Mouse (Mus musculus): ENCODE results near the gene Gm10643. TPM values are rescaled to one million over a fixed set of nuclear protein-coding genes. Genes with fewer than 3 reads are reported as not detected.

Gm10643 gene
- total RNA-seq, 1 experiment: 1.7 TPM

- peaks cover 2 to 13% of the 10 kb centered on the region in 2 experiments; a peak in 3 of 4 replicates for H3K4me1 ChIP-seq (ENCODE audit: control insufficient read depth in 2 of 2, insufficient read depth in 2 of 2, low read length in 2 of 2, poor library complexity in 1 of 2)
- H3K4me3 ChIP-seq (ENCODE audit: insufficient read depth in 1 of 2, low read depth in 1 of 2, low read length in 2 of 2, poor library complexity in 1 of 2, severe bottlenecking in 1 of 2): peak overlapping the region; percentile 66 to 96
- TF ChIP-seq ZNF384 (IDR thresholded peaks at IDR 0.05; ENCODE audit: low read depth, low read length) (no peak), MAFK (IDR thresholded peaks at IDR 0.05; ENCODE audit: insufficient read depth, low read depth, low read length) (no peak), HCFC1 (IDR thresholded peaks at IDR 0.05; ENCODE audit: borderline replicate concordance, insufficient read depth, low read length) (no peak), ZC3H11A (IDR thresholded peaks at IDR 0.05; ENCODE audit: borderline replicate concordance, low read depth, low read length) (no peak), CHD2 (IDR thresholded peaks at IDR 0.05; ENCODE audit: low read depth, low read length) (no peak)
- H3K27ac ChIP-seq (ENCODE audit: insufficient read depth, low read depth, low read length, poor library complexity, severe bottlenecking): peak overlapping the region; percentile 91
- peak; percentile 70 for DNase-seq (ENCODE audit: low read depth, low spot score)
- H3K9me3 ChIP-seq (ENCODE audit: control insufficient read depth, insufficient read depth, low read depth, low read length): no peaks in the 10 kb centered on the region
- in situ Hi-C loops (cut with MboI; ENCODE audit: low sequenced_read_pairs in 2 of 2, unreplicated experiment in 2 of 2): no loop called here
- peak overlapping the region; percentile 74 for H3K9ac ChIP-seq (ENCODE audit: insufficient read depth, low read depth, low read length, poor library complexity, severe bottlenecking)
- peaks cover 14% of the 10 kb centered on the region; the same call in 1 of the 2 replicates for H3K36me3 ChIP-seq (ENCODE audit: control insufficient read depth, insufficient read depth, low read length, poor library complexity, severe bottlenecking)
Measured at GRCm38 (mm10) chr8:84104221-84104620, 39.3 kb upstream of the Gm10643 start.

DNA sequence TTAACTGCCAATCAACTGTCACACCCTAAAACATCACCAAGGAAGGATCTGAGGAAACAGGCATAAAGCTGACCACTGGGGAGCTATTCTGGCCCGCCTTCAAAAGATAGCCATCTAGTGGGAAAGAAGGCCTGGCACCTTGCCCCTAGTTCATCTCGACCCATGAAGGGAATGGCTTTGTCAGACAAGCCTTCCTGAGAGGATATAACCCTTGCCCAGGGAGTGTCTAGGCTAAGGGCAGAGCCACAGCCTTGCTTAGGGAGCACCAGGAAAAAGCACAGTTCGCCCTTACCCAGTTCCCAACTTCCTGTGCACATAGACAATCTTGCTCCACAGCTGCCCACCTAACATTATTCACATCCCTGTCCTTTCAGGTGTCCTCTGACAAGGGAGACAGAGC is 38.7 kb upstream of the Gm10643 start:
- 0 out of 2 replicates have a peak overlapping the region, but pooled peaks have one; percentile 74 for H3K9ac ChIP-seq (ENCODE audit: insufficient read depth, low read depth, low read length, poor library complexity, severe bottlenecking)

GRCm38 (mm10) chr8:84101476-84102270 is 36.7 kb upstream of the Gm10643 start:
- H3K4me3 ChIP-seq (ENCODE audit: insufficient read depth in 1 of 2, low read depth in 1 of 2, low read length in 2 of 2, poor library complexity in 1 of 2, severe bottlenecking in 1 of 2): no peak overlapping the region
- no peak for DNase-seq (ENCODE audit: low read depth, low spot score)
- no peak overlapping the region for H3K9ac ChIP-seq (ENCODE audit: insufficient read depth, low read depth, low read length, poor library complexity, severe bottlenecking)
- H3K4me1 ChIP-seq (ENCODE audit: control insufficient read depth in 2 of 2, insufficient read depth in 2 of 2, low read length in 2 of 2, poor library complexity in 1 of 2): peaks cover 2 to 13% of the 10 kb centered on the region in 2 experiments; a peak in 3 of 4 replicates
- H3K9me3 ChIP-seq (ENCODE audit: control insufficient read depth, insufficient read depth, low read depth, low read length): no peaks in the 10 kb centered on the region
- in situ Hi-C loops (cut with MboI; ENCODE audit: low sequenced_read_pairs in 2 of 2, unreplicated experiment in 2 of 2): no loop called here
- TF ChIP-seq ZNF384 (IDR thresholded peaks at IDR 0.05; ENCODE audit: low read depth, low read length) (no peak), ZC3H11A (IDR thresholded peaks at IDR 0.05; ENCODE audit: borderline replicate concordance, low read depth, low read length) (no peak), MAFK (IDR thresholded peaks at IDR 0.05; ENCODE audit: insufficient read depth, low read depth, low read length) (no peak), CHD2 (IDR thresholded peaks at IDR 0.05; ENCODE audit: low read depth, low read length) (no peak), HCFC1 (IDR thresholded peaks at IDR 0.05; ENCODE audit: borderline replicate concordance, insufficient read depth, low read length) (no peak)
- peaks cover 36% of the 10 kb centered on the region for H3K36me3 ChIP-seq (ENCODE audit: control insufficient read depth, insufficient read depth, low read length, poor library complexity, severe bottlenecking)
- H3K27ac ChIP-seq (ENCODE audit: insufficient read depth, low read depth, low read length, poor library complexity, severe bottlenecking): no peak overlapping the region

More for the DNA sequence above, 38.7 kb upstream of the Gm10643 start:
- in situ Hi-C loops (cut with MboI; ENCODE audit: low sequenced_read_pairs in 2 of 2, unreplicated experiment in 2 of 2): no loop called here
- H3K4me3 ChIP-seq (ENCODE audit: insufficient read depth in 1 of 2, low read depth in 1 of 2, low read length in 2 of 2, poor library complexity in 1 of 2, severe bottlenecking in 1 of 2): peak overlapping the region; percentile 66 to 96
- H3K4me1 ChIP-seq (ENCODE audit: control insufficient read depth in 2 of 2, insufficient read depth in 2 of 2, low read length in 2 of 2, poor library complexity in 1 of 2): peaks cover 2 to 13% of the 10 kb centered on the region in 2 experiments; a peak in 3 of 4 replicates
- no peaks in the 10 kb centered on the region for H3K9me3 ChIP-seq (ENCODE audit: control insufficient read depth, insufficient read depth, low read depth, low read length)
- TF ChIP-seq CHD2 (IDR thresholded peaks at IDR 0.05; ENCODE audit: low read depth, low read length): no peak
- TF ChIP-seq HCFC1 (IDR thresholded peaks at IDR 0.05; ENCODE audit: borderline replicate concordance, insufficient read depth, low read length): no peak
- TF ChIP-seq ZC3H11A (IDR thresholded peaks at IDR 0.05; ENCODE audit: borderline replicate concordance, low read depth, low read length): no peak
- TF ChIP-seq ZNF384 (IDR thresholded peaks at IDR 0.05; ENCODE audit: low read depth, low read length): no peak
- no peak for TF ChIP-seq MAFK (IDR thresholded peaks at IDR 0.05; ENCODE audit: insufficient read depth, low read depth, low read length)
- no peak for DNase-seq (ENCODE audit: low read depth, low spot score)
- peaks cover 17% of the 10 kb centered on the region for H3K36me3 ChIP-seq (ENCODE audit: control insufficient read depth, insufficient read depth, low read length, poor library complexity, severe bottlenecking)
- H3K27ac ChIP-seq (ENCODE audit: insufficient read depth, low read depth, low read length, poor library complexity, severe bottlenecking): no peak overlapping the region

DNA sequence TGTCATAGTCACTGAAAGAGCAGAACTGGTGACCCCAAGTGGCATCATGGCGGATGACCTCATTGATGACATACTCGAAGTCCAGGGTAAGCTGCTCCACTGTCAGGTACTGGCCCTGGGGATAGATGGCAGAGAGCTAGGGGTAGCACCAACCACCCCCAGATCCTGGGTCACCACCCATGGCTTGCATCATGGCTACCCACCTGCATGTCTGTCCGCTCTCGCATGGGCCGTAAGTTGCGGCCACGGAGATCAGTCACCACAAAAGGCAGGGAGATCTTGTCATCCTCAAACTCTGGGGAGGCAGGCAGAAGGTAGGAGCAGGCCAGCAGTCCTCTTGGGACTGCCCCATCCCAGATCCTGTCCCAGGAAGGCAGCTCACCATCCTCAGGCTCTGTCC is 33.4 kb upstream of the Gm10643 start:
- TF ChIP-seq MAFK (IDR thresholded peaks at IDR 0.05; ENCODE audit: insufficient read depth, low read depth, low read length) (no peak), HCFC1 (IDR thresholded peaks at IDR 0.05; ENCODE audit: borderline replicate concordance, insufficient read depth, low read length) (no peak), ZNF384 (IDR thresholded peaks at IDR 0.05; ENCODE audit: low read depth, low read length) (no peak), ZC3H11A (IDR thresholded peaks at IDR 0.05; ENCODE audit: borderline replicate concordance, low read depth, low read length) (no peak), CHD2 (IDR thresholded peaks at IDR 0.05; ENCODE audit: low read depth, low read length) (no peak)
- peaks cover 51% of the 10 kb centered on the region for H3K36me3 ChIP-seq (ENCODE audit: control insufficient read depth, insufficient read depth, low read length, poor library complexity, severe bottlenecking)
- no peak for DNase-seq (ENCODE audit: low read depth, low spot score)
- in situ Hi-C loops (cut with MboI; ENCODE audit: low sequenced_read_pairs in 2 of 2, unreplicated experiment in 2 of 2): no loop called here
- no peak overlapping the region for H3K27ac ChIP-seq (ENCODE audit: insufficient read depth, low read depth, low read length, poor library complexity, severe bottlenecking)
- H3K4me3 ChIP-seq (ENCODE audit: insufficient read depth in 1 of 2, low read depth in 1 of 2, low read length in 2 of 2, poor library complexity in 1 of 2, severe bottlenecking in 1 of 2): no peak overlapping the region
- peaks cover under 1 to 10% of the 10 kb centered on the region in 2 experiments; a peak in 2 of 4 replicates for H3K4me1 ChIP-seq (ENCODE audit: control insufficient read depth in 2 of 2, insufficient read depth in 2 of 2, low read length in 2 of 2, poor library complexity in 1 of 2)
- no peak overlapping the region for H3K9ac ChIP-seq (ENCODE audit: insufficient read depth, low read depth, low read length, poor library complexity, severe bottlenecking)
- H3K9me3 ChIP-seq (ENCODE audit: control insufficient read depth, insufficient read depth, low read depth, low read length): no peaks in the 10 kb centered on the region

All from ES-E14 (cell line).